Mouse (Mus musculus) forebrain, embryonic 16.5 days (tissue): ENCODE measurements around the gene Notch4. TPM values are rescaled to one million over a fixed set of nuclear protein-coding genes. Genes with fewer than 3 reads are reported as not detected.
A peak's percentile ranks its signal among the peaks of the same experiment; 100 is the strongest.

Source experiments
- ATAC-seq: fragments of 200-750 bp; cut with Nextera tagmentation; 2 replicates; pipeline ENCODE4 v1.8.0; 2017; ENCODE audit warnings: mild to moderate bottlenecking, moderate library complexity
- H3K27ac ChIP-seq: fragments of 300-500 bp; sonication (generic); 2 replicates; pipeline ENCODE4 v1.5.1; 2014; ENCODE audit warnings: low read length, control low read depth
- H3K27me3 ChIP-seq: fragments of 300-500 bp; sonication (generic); replicated peaks from 2 replicates; pipeline ENCODE4 v1.6.1; 2014; ENCODE audit warnings: low read length; ENCODE audit not compliant: control insufficient read depth, insufficient read depth
- H3K36me3 ChIP-seq: fragments of 300-500 bp; sonication (generic); 2 replicates; pipeline ENCODE4 v1.6.1; 2014; ENCODE audit not compliant: control insufficient read depth, insufficient read depth
- H3K4me1 ChIP-seq: fragments of 300-500 bp; sonication (generic); replicated peaks from 2 replicates; pipeline ENCODE4 v1.6.1; 2014; ENCODE audit warnings: low read length; ENCODE audit not compliant: control insufficient read depth, insufficient read depth
- H3K4me2 ChIP-seq: fragments of 300-500 bp; sonication (generic); 2 replicates; pipeline ENCODE4 v1.6.1; 2014; ENCODE audit warnings: mild to moderate bottlenecking, low read length, control low read depth
- H3K4me3 ChIP-seq: fragments of 300-500 bp; sonication (generic); replicated peaks from 2 replicates; pipeline ENCODE4 v1.5.1; 2014; ENCODE audit warnings: mild to moderate bottlenecking, low read length, control low read depth
- H3K9ac ChIP-seq: fragments of 300-500 bp; sonication (generic); replicated peaks from 2 replicates; pipeline ENCODE4 v1.6.1; 2014; ENCODE audit warnings: low read depth, low read length, control low read depth
- H3K9me3 ChIP-seq: fragments of 300-500 bp; sonication (generic); 2 replicates; pipeline ENCODE4 v1.6.1; 2016; ENCODE audit warnings: low read length; ENCODE audit not compliant: control insufficient read depth
- WGBS: fragments of 180-500 bp; shearing (Covaris S2); extraction: QIAGEN DNeasy Blood & Tissue Kit; methylation state at CpG from one replicate; pipeline ENCODE4 v1.1.7; 2014; 5-methylcytosine and 5-hydroxymethylcytosine counted together
- polyA plus RNA-seq: library from polyadenylated mRNA; unstranded; fragments of >200 nt; fragmentation: Nextera tagmentation; extraction: Ambion mirVana; gene quantifications from 2 replicates; pipeline ENCODE4 v1.2.1, GENCODE M21; 2015

The Notch4 gene
- polyA plus RNA-seq, 1 experiment from 2014 or later, result 5.6 TPM

DNA sequence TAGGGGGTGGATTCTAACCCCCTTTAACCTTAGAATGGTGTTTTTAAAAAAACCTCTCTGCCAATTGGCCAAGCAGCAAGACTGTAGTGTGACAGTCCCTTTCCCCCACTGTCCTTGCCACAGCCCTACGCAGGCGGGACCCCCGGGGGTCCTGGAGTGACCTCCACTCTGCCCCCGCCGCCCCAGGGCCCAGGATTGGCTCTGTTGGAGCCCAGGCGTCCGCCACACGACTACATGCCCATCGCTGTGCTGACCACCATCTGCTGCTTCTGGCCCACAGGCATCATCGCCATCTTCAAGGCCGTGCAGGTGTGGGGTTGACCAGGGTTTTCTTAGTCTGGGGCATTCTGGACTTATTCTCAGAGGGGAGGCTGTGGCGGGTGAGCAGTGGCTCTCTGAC, 67.6 kb downstream of the Notch4 start:
- H3K4me1 ChIP-seq, result peaks cover 49% of the 10 kb centered on the region
- peaks cover 18% of the 10 kb centered on the region for H3K27me3 ChIP-seq
- ATAC-seq, result no peak
- H3K27ac ChIP-seq, result no peak overlapping the region
- 7% methylated on average over 12 of the region's 12 CpGs for WGBS
- peak overlapping the region; percentile 45 for H3K4me3 ChIP-seq
- no peaks in the 10 kb centered on the region for H3K9me3 ChIP-seq
- peak overlapping the region; percentile 51 for H3K9ac ChIP-seq
- no peaks in the 10 kb centered on the region for H3K36me3 ChIP-seq
- peak overlapping the region; percentile 89 for H3K4me2 ChIP-seq

- H3K36me3 ChIP-seq, result no peaks in the 10 kb centered on the region
- 1% methylated on average over 26 of the region's 26 CpGs for WGBS
- H3K4me2 ChIP-seq, result peak overlapping the region; percentile 89
- H3K27ac ChIP-seq, result no peak overlapping the region
- ATAC-seq, result peak; percentile 26
- H3K9me3 ChIP-seq, result no peaks in the 10 kb centered on the region
- H3K27me3 ChIP-seq, result peaks cover 18% of the 10 kb centered on the region
- peaks cover 48% of the 10 kb centered on the region for H3K4me1 ChIP-seq
- peak overlapping the region; percentile 45 for H3K4me3 ChIP-seq
- peak overlapping the region; percentile 51 for H3K9ac ChIP-seq
These were observed 68.2 kb downstream of the Notch4 start for GRCm38 (mm10) chr17:34632261-34632691.

- Histone ChIP-seq H3K27me3 (peaks cover 11% of the 10 kb centered on the region), H3K4me3 (no peak overlapping the region), H3K9me3 (no peaks in the 10 kb centered on the region), H3K36me3 (no peaks in the 10 kb centered on the region), H3K4me2 (no peak overlapping the region), H3K9ac (no peak overlapping the region), H3K27ac (no peak overlapping the region), H3K4me1 (peaks cover 22% of the 10 kb centered on the region)
- no peak for ATAC-seq
- WGBS, result 70% methylated on average over 2 of the region's 2 CpGs
These were observed 71.6 kb downstream of the Notch4 start for GRCm38 (mm10) chr17:34635671-34636070.

GRCm38 (mm10) chr17:34637459-34637858, 73.4 kb downstream of the Notch4 start:
- ATAC-seq, result no peak
- Histone ChIP-seq H3K9ac (no peak overlapping the region), H3K4me2 (no peak overlapping the region), H3K27me3 (0 out of 2 replicates have a peak, but pooled peaks cover 2% of the 10 kb centered on the region), H3K9me3 (no peaks in the 10 kb centered on the region), H3K4me1 (peaks cover 14% of the 10 kb centered on the region), H3K4me3 (no peak overlapping the region), H3K27ac (no peak overlapping the region), H3K36me3 (no peaks in the 10 kb centered on the region)
- WGBS, result 62% methylated on average over 3 of the region's 3 CpGs

Other genes starting within 250 kb of the Notch4 start
- gene H2-Eb2, start 238.6 kb upstream of the Notch4 start, polyA plus RNA-seq, result not detected in 2 replicates
- not detected in 2 replicates for gene Btnl2, start 209.4 kb upstream of the Notch4 start, polyA plus RNA-seq
- gene Btnl1, start 187.1 kb upstream of the Notch4 start, polyA plus RNA-seq, result not detected in 2 replicates
- gene BC051142, start 165.4 kb upstream of the Notch4 start, polyA plus RNA-seq, result 2.6 and 4.4 TPM in 2 replicates
- gene Btnl4, start 87.0 kb upstream of the Notch4 start, polyA plus RNA-seq, result not detected in 2 replicates
- not detected in 2 replicates for gene Btnl6, start 46.9 kb upstream of the Notch4 start, polyA plus RNA-seq
- 2.8 and 3.0 TPM in 2 replicates for gene Gpsm3, start 25.5 kb downstream of the Notch4 start, polyA plus RNA-seq
- 5.3 and 7.6 TPM in 2 replicates for gene Pbx2, start 27.0 kb downstream of the Notch4 start, polyA plus RNA-seq
- gene Ager, start 33.6 kb downstream of the Notch4 start, polyA plus RNA-seq, result 1.5 and 1.6 TPM in 2 replicates
- 292 and 328 TPM in 2 replicates for gene Rnf5, start 39.4 kb downstream of the Notch4 start, polyA plus RNA-seq
- gene Agpat1, start 40.0 kb downstream of the Notch4 start, polyA plus RNA-seq, result 93.7 and 104 TPM in 2 replicates
- 7.0 and 7.5 TPM in 2 replicates for gene Egfl8, start 51.7 kb downstream of the Notch4 start, polyA plus RNA-seq
- 16.2 and 17.7 TPM in 2 replicates for gene Ppt2, start 64.2 kb downstream of the Notch4 start, polyA plus RNA-seq
- 5.0 and 10.4 TPM in 2 replicates for gene Prrt1, start 65.3 kb downstream of the Notch4 start, polyA plus RNA-seq
- gene Fkbpl, start 80.5 kb downstream of the Notch4 start, polyA plus RNA-seq, result 14.6 and 16.7 TPM in 2 replicates
- 111 and 119 TPM in 2 replicates for gene Atf6b, start 82.9 kb downstream of the Notch4 start, polyA plus RNA-seq
- gene Tnxb, start 106.3 kb downstream of the Notch4 start, polyA plus RNA-seq, result 0.08 and 0.09 TPM in 2 replicates
- 0.16 TPM in 1 of 2 replicates, not detected in the other for gene C4b, start 179.6 kb downstream of the Notch4 start, polyA plus RNA-seq
- not detected in 2 replicates for gene Cyp21a1, start 240.3 kb downstream of the Notch4 start, polyA plus RNA-seq